Mouse (Mus musculus) lung, embryonic 16.5 days (tissue): Measurements from ENCODE around the gene Arhgef38. TPM values are rescaled to one million over a fixed set of nuclear protein-coding genes. Genes with fewer than 3 reads are reported as not detected.

Source experiments
- ATAC-seq: fragments of 200-750 bp; cut with Nextera tagmentation; 2 replicates; pipeline ENCODE4 v1.8.0; 2017; ENCODE audit warnings: low read depth, mild to moderate bottlenecking, moderate library complexity
- H3K27ac ChIP-seq: fragments of 300-500 bp; sonication (generic); 2 replicates; pipeline ENCODE4 v1.5.1; 2014; ENCODE audit warnings: mild to moderate bottlenecking, control low read depth, low read length
- H3K27me3 ChIP-seq: fragments of 300-500 bp; sonication (generic); 2 replicates; pipeline ENCODE4 v1.6.1; 2014; ENCODE audit warnings: low read depth, low read length, mixed read lengths; ENCODE audit not compliant: control insufficient read depth, insufficient read depth
- H3K36me3 ChIP-seq: fragments of 300-500 bp; sonication (generic); 2 replicates; pipeline ENCODE4 v1.6.1; 2014; ENCODE audit warnings: low read length; ENCODE audit not compliant: control insufficient read depth, insufficient read depth
- H3K4me1 ChIP-seq: fragments of 300-500 bp; sonication (generic); replicated peaks from 2 replicates; pipeline ENCODE4 v1.6.1; 2014; ENCODE audit warnings: low read length, mixed read lengths; ENCODE audit not compliant: control insufficient read depth, insufficient read depth
- H3K4me2 ChIP-seq: fragments of 300-500 bp; sonication (generic); 2 replicates; pipeline ENCODE4 v1.6.1; 2014; ENCODE audit warnings: low read depth, low read length, control low read depth
- H3K4me3 ChIP-seq: fragments of 300-500 bp; sonication (generic); 2 replicates; pipeline ENCODE4 v1.5.1; 2014; ENCODE audit warnings: mild to moderate bottlenecking, low read length, control low read depth
- H3K9ac ChIP-seq: fragments of 300-500 bp; sonication (generic); 2 replicates; pipeline ENCODE4 v1.6.1; 2014; ENCODE audit warnings: low read length, control low read depth
- H3K9me3 ChIP-seq: fragments of 300-500 bp; sonication (generic); 2 replicates; pipeline ENCODE4 v1.6.1; 2016; ENCODE audit warnings: low read length; ENCODE audit not compliant: control insufficient read depth
- WGBS: fragments of 180-500 bp; shearing (Covaris S2); extraction: QIAGEN DNeasy Blood & Tissue Kit; methylation state at CpG from one replicate; pipeline ENCODE4 v1.1.7; 2014; 5-methylcytosine and 5-hydroxymethylcytosine counted together
- polyA plus RNA-seq: library from polyadenylated mRNA; unstranded; fragments of >200 nt; fragmentation: Nextera tagmentation; extraction: Ambion mirVana; gene quantifications from 2 replicates; pipeline ENCODE4 v1.2.1, GENCODE M21; 2015

Gene Arhgef38
- polyA plus RNA-seq, 1 experiment from 2014 or later: 1.2 TPM

- Histone ChIP-seq H3K4me1 (no peaks in the 10 kb centered on the region), H3K9me3 (no peaks in the 10 kb centered on the region), H3K36me3 (peaks cover 22% of the 10 kb centered on the region), H3K9ac (no peak overlapping the region), H3K4me3 (no peak overlapping the region), H3K27me3 (no peaks in the 10 kb centered on the region), H3K27ac (no peak overlapping the region), H3K4me2 (no peak overlapping the region)
- 87% methylated on average over 4 of the region's 4 CpGs for WGBS
- no peak for ATAC-seq
Measured at GRCm38 (mm10) chr3:133109844-133110243, 124.9 kb downstream of the Arhgef38 start.

- no peak for ATAC-seq
- Histone ChIP-seq H3K4me3 (no peak overlapping the region), H3K36me3 (peaks cover 27% of the 10 kb centered on the region)
Measured at GRCm38 (mm10) chr3:133108731-133109130, 126.0 kb downstream of the Arhgef38 start.

GRCm38 (mm10) chr3:133104436-133104835 lies 130.3 kb downstream of the Arhgef38 start:
- no peak overlapping the region for H3K4me2 ChIP-seq
- no peak overlapping the region for H3K4me3 ChIP-seq
- no peak for ATAC-seq
- no peak overlapping the region for H3K27ac ChIP-seq
- H3K36me3 ChIP-seq: peaks cover 28% of the 10 kb centered on the region
- H3K4me1 ChIP-seq: no peaks in the 10 kb centered on the region
- 86% methylated on average over 3 of the region's 3 CpGs for WGBS
- H3K9me3 ChIP-seq: no peaks in the 10 kb centered on the region
- no peak overlapping the region for H3K9ac ChIP-seq
- H3K27me3 ChIP-seq: no peaks in the 10 kb centered on the region

More at GRCm38 (mm10) chr3:133108731-133109130, 126.0 kb downstream of the Arhgef38 start:
- Histone ChIP-seq H3K4me1 (no peaks in the 10 kb centered on the region), H3K9ac (no peak overlapping the region), H3K27me3 (no peaks in the 10 kb centered on the region), H3K9me3 (no peaks in the 10 kb centered on the region), H3K27ac (no peak overlapping the region), H3K4me2 (no peak overlapping the region)
- 87% methylated on average over 4 of the region's 4 CpGs for WGBS

- Histone ChIP-seq H3K4me2 (no peak overlapping the region), H3K36me3 (peaks cover 28% of the 10 kb centered on the region), H3K4me1 (no peaks in the 10 kb centered on the region), H3K4me3 (no peak overlapping the region), H3K9ac (no peak overlapping the region), H3K9me3 (no peaks in the 10 kb centered on the region), H3K27me3 (no peaks in the 10 kb centered on the region), H3K27ac (no peak overlapping the region)
- WGBS: 80% methylated on average over 3 of the region's 3 CpGs
- ATAC-seq: no peak
Measured at GRCm38 (mm10) chr3:133103768-133104167, 131.0 kb downstream of the Arhgef38 start.

- peaks cover 4% of the 10 kb centered on the region; the same call in 1 of the 2 replicates for H3K4me1 ChIP-seq
- 70% methylated on average over 2 of the region's 2 CpGs for WGBS
- ATAC-seq: no peak
- no peak overlapping the region for H3K9ac ChIP-seq
- no peaks in the 10 kb centered on the region for H3K9me3 ChIP-seq
- H3K4me3 ChIP-seq: no peak overlapping the region
- peaks cover 23% of the 10 kb centered on the region for H3K36me3 ChIP-seq
- H3K4me2 ChIP-seq: no peak overlapping the region
- no peaks in the 10 kb centered on the region for H3K27me3 ChIP-seq
- no peak overlapping the region for H3K27ac ChIP-seq
Measured at GRCm38 (mm10) chr3:133098909-133099308, 135.8 kb downstream of the Arhgef38 start.

- no peak overlapping the region for H3K9ac ChIP-seq
- peaks cover 4% of the 10 kb centered on the region; the same call in 1 of the 2 replicates for H3K4me1 ChIP-seq
- H3K36me3 ChIP-seq: peaks cover 20% of the 10 kb centered on the region
- no peak overlapping the region for H3K4me3 ChIP-seq
- no peak for ATAC-seq
- WGBS: 90% methylated on average over 4 of the region's 4 CpGs
- H3K4me2 ChIP-seq: no peak overlapping the region
- no peak overlapping the region for H3K27ac ChIP-seq
- H3K9me3 ChIP-seq: no peaks in the 10 kb centered on the region
- H3K27me3 ChIP-seq: no peaks in the 10 kb centered on the region
Measured at GRCm38 (mm10) chr3:133098336-133098735, 136.4 kb downstream of the Arhgef38 start.

GRCm38 (mm10) chr3:133097936-133098335 lies 136.8 kb downstream of the Arhgef38 start:
- no peak overlapping the region for H3K4me3 ChIP-seq
- H3K4me1 ChIP-seq: peaks cover 4% of the 10 kb centered on the region
- peaks cover 20% of the 10 kb centered on the region for H3K36me3 ChIP-seq
- H3K27me3 ChIP-seq: no peaks in the 10 kb centered on the region
- no peak overlapping the region for H3K9ac ChIP-seq
- H3K27ac ChIP-seq: no peak overlapping the region
- ATAC-seq: no peak
- WGBS: 90% methylated on average over 6 of the region's 6 CpGs
- H3K4me2 ChIP-seq: no peak overlapping the region
- H3K9me3 ChIP-seq: no peaks in the 10 kb centered on the region

GRCm38 (mm10) chr3:133094305-133094704 lies 140.4 kb downstream of the Arhgef38 start:
- no peaks in the 10 kb centered on the region for H3K9me3 ChIP-seq
- H3K36me3 ChIP-seq: peaks cover 13% of the 10 kb centered on the region
- no peaks in the 10 kb centered on the region for H3K27me3 ChIP-seq
- no peak overlapping the region for H3K4me2 ChIP-seq
- no peak for ATAC-seq
- H3K4me1 ChIP-seq: peaks cover 15% of the 10 kb centered on the region
- H3K4me3 ChIP-seq: no peak overlapping the region
- H3K27ac ChIP-seq: no peak overlapping the region
- 23% methylated on average over 1 of the region's 1 CpGs for WGBS
- H3K9ac ChIP-seq: no peak overlapping the region

- WGBS: 80% methylated on average over 1 of the region's 1 CpGs
- peak overlapping the region; percentile 95 for H3K4me3 ChIP-seq
- no peak for ATAC-seq
- no peak overlapping the region for H3K27ac ChIP-seq
- no peaks in the 10 kb centered on the region for H3K27me3 ChIP-seq
- H3K4me2 ChIP-seq: peak overlapping the region; percentile 64
- peaks cover 2% of the 10 kb centered on the region for H3K36me3 ChIP-seq
- no peak overlapping the region; the same call in 1 of the 2 replicates for H3K9ac ChIP-seq
- H3K9me3 ChIP-seq: no peaks in the 10 kb centered on the region
- peaks cover 15% of the 10 kb centered on the region for H3K4me1 ChIP-seq
Measured at GRCm38 (mm10) chr3:133092936-133093335, 141.8 kb downstream of the Arhgef38 start.
